Mouse (Mus musculus) midbrain, embryonic 12.5 days (tissue): ENCODE data around the gene Fam43b. TPM values are rescaled to one million over a fixed set of nuclear protein-coding genes. Genes with fewer than 3 reads are reported as not detected.

Experiments
- ATAC-seq: fragments of 200-750 bp; cut with Nextera tagmentation; 2 replicates; pipeline ENCODE4 v1.8.0; 2017; ENCODE audit warnings: low read depth, moderate TSS enrichment, moderate library complexity; ENCODE audit not compliant: low FRiP score
- H3K27ac ChIP-seq: fragments of 300-500 bp; sonication (generic); replicated peaks from 2 replicates; pipeline ENCODE4 v1.5.1; 2016; ENCODE audit warnings: mild to moderate bottlenecking
- H3K27me3 ChIP-seq: fragments of 300-500 bp; sonication (generic); 2 replicates; pipeline ENCODE4 v1.6.1; 2016; ENCODE audit warnings: mild to moderate bottlenecking
- H3K36me3 ChIP-seq: fragments of 300-500 bp; sonication (generic); 2 replicates; pipeline ENCODE4 v1.6.1; 2016
- H3K4me1 ChIP-seq: fragments of 300-500 bp; sonication (generic); 2 replicates; pipeline ENCODE4 v1.6.1; 2016
- H3K4me2 ChIP-seq: fragments of 300-500 bp; sonication (generic); replicated peaks from 2 replicates; pipeline ENCODE4 v1.6.1; 2016; ENCODE audit warnings: mild to moderate bottlenecking, moderate library complexity
- H3K4me3 ChIP-seq: fragments of 300-500 bp; sonication (generic); 2 replicates; pipeline ENCODE4 v1.5.1; 2016; ENCODE audit warnings: mild to moderate bottlenecking
- H3K9ac ChIP-seq: fragments of 300-500 bp; sonication (generic); replicated peaks from 2 replicates; pipeline ENCODE4 v1.6.1; 2016; ENCODE audit warnings: mild to moderate bottlenecking, moderate library complexity
- H3K9me3 ChIP-seq: fragments of 300-500 bp; sonication (generic); 2 replicates; pipeline ENCODE4 v1.6.1; 2016; ENCODE audit warnings: mild to moderate bottlenecking
- WGBS: fragments of 180-500 bp; shearing (Covaris S2); methylation state at CpG from one replicate; pipeline ENCODE4 v1.1.7; 2016; 5-methylcytosine and 5-hydroxymethylcytosine counted together
- polyA plus RNA-seq: library from polyadenylated mRNA; unstranded; fragments of >200 nt; fragmentation: Nextera tagmentation; extraction: Ambion mirVana; gene quantifications from 2 replicates; pipeline ENCODE4 v1.2.1, GENCODE M21; 2016

Fam43b gene
- polyA plus RNA-seq, 1 experiment from 2014 or later = 0.34 TPM

GRCm38 (mm10) chr4:138358176-138358575 lies 38.2 kb downstream of the Fam43b start:
- Histone ChIP-seq H3K9me3 (no peaks in the 10 kb centered on the region), H3K36me3 (no peaks in the 10 kb centered on the region), H3K27ac (no peak overlapping the region), H3K27me3 (peaks cover 10% of the 10 kb centered on the region; the same call in 1 of the 2 replicates), H3K4me1 (peaks cover 9% of the 10 kb centered on the region), H3K4me3 (no peak overlapping the region), H3K4me2 (no peak overlapping the region), H3K9ac (no peak overlapping the region)
- ATAC-seq = no peak
- WGBS = 76% methylated on average over 3 of the region's 3 CpGs

DNA sequence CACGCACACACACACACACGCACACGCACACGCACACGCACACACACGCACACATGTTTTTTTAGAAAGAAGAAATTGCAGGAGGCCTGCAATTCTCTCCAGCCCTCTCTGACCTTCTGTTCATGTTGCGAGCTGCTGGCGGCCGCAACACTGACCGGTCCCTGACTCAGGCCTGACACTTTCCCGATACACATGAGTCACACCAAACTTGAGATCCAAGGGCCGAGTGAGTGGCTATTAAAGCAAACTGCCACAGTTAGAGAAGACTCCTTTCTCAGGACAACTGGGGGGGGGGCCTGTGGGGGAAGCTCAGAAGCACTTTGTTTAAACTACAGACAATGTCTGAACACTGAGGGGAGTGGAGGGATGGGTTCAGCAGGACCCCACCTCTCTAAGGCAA lies 39.8 kb downstream of the Fam43b start:
- ATAC-seq = no peak
- H3K4me2 ChIP-seq = no peak overlapping the region

GRCm38 (mm10) chr4:138356141-138356540 lies 40.2 kb downstream of the Fam43b start:
- no peaks in the 10 kb centered on the region for H3K36me3 ChIP-seq
- no peak overlapping the region for H3K27ac ChIP-seq
- H3K9me3 ChIP-seq = no peaks in the 10 kb centered on the region
- 89% methylated on average over 8 of the region's 8 CpGs for WGBS
- peaks cover 1% of the 10 kb centered on the region; the same call in 1 of the 2 replicates for H3K27me3 ChIP-seq
- no peak overlapping the region for H3K4me2 ChIP-seq
- H3K4me1 ChIP-seq = peaks cover 2% of the 10 kb centered on the region
- no peak overlapping the region for H3K9ac ChIP-seq
- H3K4me3 ChIP-seq = no peak overlapping the region
- ATAC-seq = no peak

More for the DNA sequence above, 39.8 kb downstream of the Fam43b start:
- 93% methylated on average over 12 of the region's 12 CpGs for WGBS
- H3K4me3 ChIP-seq = no peak overlapping the region
- H3K27ac ChIP-seq = no peak overlapping the region
- H3K9ac ChIP-seq = no peak overlapping the region
- no peaks in the 10 kb centered on the region for H3K36me3 ChIP-seq
- H3K4me1 ChIP-seq = peaks cover 6% of the 10 kb centered on the region
- H3K9me3 ChIP-seq = no peaks in the 10 kb centered on the region
- peaks cover 5% of the 10 kb centered on the region; the same call in 1 of the 2 replicates for H3K27me3 ChIP-seq

GRCm38 (mm10) chr4:138355496-138355895 lies 40.8 kb downstream of the Fam43b start:
- Histone ChIP-seq H3K9me3 (no peaks in the 10 kb centered on the region), H3K4me3 (no peak overlapping the region), H3K36me3 (no peaks in the 10 kb centered on the region), H3K4me1 (no peaks in the 10 kb centered on the region), H3K4me2 (no peak overlapping the region), H3K27ac (no peak overlapping the region), H3K27me3 (no peaks in the 10 kb centered on the region), H3K9ac (no peak overlapping the region)
- no peak for ATAC-seq
- 89% methylated on average over 2 of the region's 2 CpGs for WGBS

- 86% methylated on average over 10 of the region's 10 CpGs for WGBS
- no peak overlapping the region for H3K9ac ChIP-seq
- no peak for ATAC-seq
These were observed 42.7 kb downstream of the Fam43b start for GRCm38 (mm10) chr4:138353438-138354171.

DNA sequence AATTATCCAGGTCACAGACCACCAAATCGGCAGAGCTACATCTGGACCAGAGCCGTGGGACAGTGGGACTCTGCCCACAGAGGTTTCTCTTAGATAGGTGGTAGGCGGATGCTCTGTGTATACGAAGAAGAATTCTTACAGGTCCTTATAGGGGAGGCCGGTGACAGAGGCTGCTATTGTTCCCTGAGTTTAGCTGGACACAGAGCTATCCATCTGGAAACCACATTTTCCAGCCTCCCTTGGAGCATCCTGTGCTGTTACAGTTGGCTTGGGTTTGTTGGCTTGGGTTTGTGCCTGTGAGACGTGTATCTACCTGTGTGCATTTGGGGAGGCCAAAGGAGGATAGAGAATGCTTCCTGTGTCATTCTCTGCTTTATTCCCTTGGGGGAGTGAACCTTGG lies 43.6 kb downstream of the Fam43b start:
- no peaks in the 10 kb centered on the region for H3K27me3 ChIP-seq
- H3K9me3 ChIP-seq = no peaks in the 10 kb centered on the region
- WGBS = 88% methylated on average over 6 of the region's 6 CpGs
- H3K27ac ChIP-seq = no peak overlapping the region
- ATAC-seq = no peak
- H3K4me3 ChIP-seq = no peak overlapping the region
- no peak overlapping the region for H3K4me2 ChIP-seq
- no peak overlapping the region for H3K9ac ChIP-seq
- H3K36me3 ChIP-seq = no peaks in the 10 kb centered on the region
- H3K4me1 ChIP-seq = no peaks in the 10 kb centered on the region

More at GRCm38 (mm10) chr4:138353438-138354171, 42.7 kb downstream of the Fam43b start:
- Histone ChIP-seq H3K4me2 (no peak overlapping the region), H3K27ac (no peak overlapping the region), H3K4me1 (no peaks in the 10 kb centered on the region), H3K9me3 (no peaks in the 10 kb centered on the region), H3K4me3 (no peak overlapping the region), H3K36me3 (no peaks in the 10 kb centered on the region), H3K27me3 (no peaks in the 10 kb centered on the region)

DNA sequence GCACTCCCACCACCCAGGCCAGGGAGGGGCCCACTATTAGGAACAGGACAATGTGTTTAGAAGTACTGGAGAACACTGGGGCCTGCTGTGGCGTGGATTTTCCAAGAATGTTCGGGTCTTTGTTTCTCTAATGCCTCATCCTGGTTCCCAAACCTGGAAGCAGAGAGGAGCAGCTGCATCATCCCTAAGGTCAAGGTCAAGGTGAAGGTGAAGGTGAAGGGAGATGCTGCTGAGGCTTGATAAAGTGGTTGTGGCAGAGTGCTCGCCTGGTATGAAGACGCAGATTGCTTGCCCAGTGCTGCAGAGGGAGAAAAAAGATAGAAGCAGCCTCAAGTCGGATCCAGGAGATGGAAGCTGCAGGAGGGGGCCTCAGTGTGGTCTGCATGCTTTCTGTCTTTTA lies 44.5 kb downstream of the Fam43b start:
- no peak overlapping the region for H3K27ac ChIP-seq
- no peaks in the 10 kb centered on the region for H3K9me3 ChIP-seq
- ATAC-seq = no peak
- no peaks in the 10 kb centered on the region for H3K36me3 ChIP-seq
- H3K4me2 ChIP-seq = no peak overlapping the region
- H3K4me3 ChIP-seq = no peak overlapping the region
- no peak overlapping the region for H3K9ac ChIP-seq
- H3K27me3 ChIP-seq = no peaks in the 10 kb centered on the region
- no peaks in the 10 kb centered on the region for H3K4me1 ChIP-seq
- WGBS = 88% methylated on average over 5 of the region's 5 CpGs

DNA sequence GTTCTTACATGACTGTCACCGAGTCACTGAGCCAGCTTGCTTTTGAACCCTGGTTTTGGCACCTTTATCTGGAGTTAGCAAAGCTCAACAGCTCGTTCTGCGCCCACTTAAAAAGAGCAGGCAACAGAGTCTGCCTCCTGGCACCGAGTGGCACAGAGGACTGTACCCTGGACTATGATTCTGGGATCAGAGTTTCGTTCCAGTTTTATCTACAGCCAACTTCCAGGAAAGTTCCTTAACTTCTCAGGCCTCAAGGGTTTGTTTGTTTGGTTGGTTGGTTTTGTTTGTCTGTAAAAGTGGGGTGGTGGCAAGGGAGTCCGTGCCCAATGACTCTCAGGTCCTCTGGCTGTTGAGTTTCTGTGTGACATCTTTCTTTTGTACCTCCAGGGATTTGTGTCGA lies 47.6 kb downstream of the Fam43b start:
- no peak for ATAC-seq
- Histone ChIP-seq H3K4me2 (no peak overlapping the region), H3K27ac (no peak overlapping the region), H3K36me3 (no peaks in the 10 kb centered on the region), H3K9me3 (no peaks in the 10 kb centered on the region), H3K27me3 (no peaks in the 10 kb centered on the region), H3K4me1 (no peaks in the 10 kb centered on the region), H3K9ac (no peak overlapping the region), H3K4me3 (no peak overlapping the region)
- WGBS = 81% methylated on average over 7 of the region's 7 CpGs

DNA sequence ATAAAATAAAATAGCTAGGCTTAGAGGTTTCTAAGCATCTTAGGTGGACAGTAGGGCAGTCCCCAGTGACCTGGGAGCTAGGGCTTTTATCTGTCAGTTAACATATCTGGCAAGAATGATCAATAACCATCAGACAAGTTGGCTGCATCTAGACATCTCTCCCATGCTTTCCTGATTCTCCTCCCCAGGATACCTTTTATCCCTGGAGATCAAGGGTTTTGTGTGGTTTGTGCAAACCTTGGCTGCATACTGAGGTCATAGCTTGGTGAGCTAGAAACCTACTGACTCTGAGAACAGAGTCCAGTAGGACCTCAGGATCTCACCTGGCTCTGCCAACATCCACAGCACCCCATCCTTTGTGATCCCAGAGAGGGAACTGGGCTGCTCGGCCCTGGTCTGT lies 49.0 kb downstream of the Fam43b start:
- H3K27ac ChIP-seq = no peak overlapping the region
- no peak overlapping the region for H3K4me2 ChIP-seq
- H3K9me3 ChIP-seq = no peaks in the 10 kb centered on the region
- H3K9ac ChIP-seq = no peak overlapping the region
- H3K27me3 ChIP-seq = no peaks in the 10 kb centered on the region
- no peak overlapping the region for H3K4me3 ChIP-seq
- H3K36me3 ChIP-seq = no peaks in the 10 kb centered on the region
- no peaks in the 10 kb centered on the region for H3K4me1 ChIP-seq
- no peak for ATAC-seq
- WGBS = 63% methylated on average over 1 of the region's 1 CpGs

DNA sequence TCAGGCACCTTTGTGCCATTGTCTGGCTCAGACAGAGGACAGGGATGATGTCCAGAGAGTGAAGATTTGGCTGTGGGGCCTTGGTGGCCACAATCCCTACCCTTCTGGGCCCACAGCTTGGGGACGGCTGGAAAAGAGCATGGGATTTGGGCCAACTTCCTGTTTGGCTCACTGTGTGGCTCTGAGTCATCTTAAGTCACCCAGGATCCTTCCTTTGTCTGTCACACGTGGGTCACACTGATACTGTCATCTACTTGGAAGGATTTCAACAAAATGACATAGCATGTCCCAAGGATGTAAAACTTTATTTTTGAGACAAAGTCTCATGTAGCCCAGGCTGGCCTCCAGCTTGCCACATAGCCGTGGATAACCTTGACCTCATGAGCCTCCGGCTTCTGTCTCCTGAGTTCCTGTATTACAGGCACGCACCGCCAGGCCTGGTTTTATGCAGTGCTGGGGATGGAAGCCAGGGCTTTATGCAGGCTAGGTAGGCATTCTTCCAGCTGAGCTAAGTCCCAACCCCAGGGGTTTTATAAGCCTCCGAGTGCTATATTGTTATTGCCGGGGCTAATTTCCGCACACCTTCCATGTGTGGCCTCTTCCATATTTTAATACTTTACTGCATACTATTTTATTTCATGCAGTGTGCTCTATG lies 51.3 kb downstream of the Fam43b start:
- Histone ChIP-seq H3K9me3 (no peaks in the 10 kb centered on the region), H3K9ac (no peak overlapping the region), H3K4me3 (no peak overlapping the region), H3K4me1 (no peaks in the 10 kb centered on the region), H3K27me3 (no peaks in the 10 kb centered on the region), H3K27ac (no peak overlapping the region), H3K4me2 (no peak overlapping the region), H3K36me3 (no peaks in the 10 kb centered on the region)
- 87% methylated on average over 9 of the region's 9 CpGs for WGBS
- no peak for ATAC-seq
